Mouse (Mus musculus) spleen, adult 2 months (tissue): ENCODE data around the gene Eri3. TPM values are rescaled to one million over a fixed set of nuclear protein-coding genes. Genes with fewer than 3 reads are reported as not detected.

ENCODE experiments used
- DNase-seq, 2 experiments: peaks; one replicate each; pipeline versions ENCODE4 v3.0.0 to v3.0.0-alpha.2; 2012 to 2021; ENCODE audit warnings: low spot score in 2 of 2, low read depth in 1 of 2
- H3K27ac ChIP-seq: fragments of 200-500 bp; 2 replicates; pipeline ENCODE4 v1.5.1; 2012; ENCODE audit warnings: low read length, inconsistent platforms; ENCODE audit not compliant: insufficient read depth
- H3K27me3 ChIP-seq: fragments of 200-500 bp; 2 replicates; pipeline ENCODE4 v1.6.1; 2012; ENCODE audit warnings: mild to moderate bottlenecking, moderate library complexity, low read length, inconsistent platforms; ENCODE audit not compliant: control insufficient read depth, insufficient read depth
- H3K36me3 ChIP-seq: fragments of 200-500 bp; 2 replicates; pipeline ENCODE4 v1.6.1; 2012; ENCODE audit warnings: mild to moderate bottlenecking, low read length, inconsistent platforms; ENCODE audit not compliant: control insufficient read depth, insufficient read depth
- H3K4me1 ChIP-seq: fragments of 200-500 bp; 2 replicates; pipeline ENCODE4 v1.6.1; 2011; ENCODE audit warnings: inconsistent platforms; ENCODE audit not compliant: control insufficient read depth, insufficient read depth, insufficient read length
- H3K4me3 ChIP-seq: fragments of 200-500 bp; 2 replicates; pipeline ENCODE4 v1.5.1; 2011; ENCODE audit warnings: mild to moderate bottlenecking, inconsistent platforms; ENCODE audit not compliant: insufficient read depth, insufficient read length; ENCODE audit errors: extremely low read depth
- CTCF ChIP-seq: fragments of 200-500 bp; IDR thresholded peaks from 2 replicates; pipeline ENCODE4 v1.5.1; 2011; ENCODE audit warnings: mild to moderate bottlenecking, inconsistent platforms; ENCODE audit not compliant: insufficient read depth, insufficient read length, insufficient replicate concordance; ENCODE audit errors: extremely low read depth
- POLR2A ChIP-seq: fragments of 200-500 bp; IDR thresholded peaks from 2 replicates; pipeline ENCODE4 v1.6.1; 2011; ENCODE audit warnings: low read depth, low read length, inconsistent platforms
- WGBS: fragments of 180-500 bp; shearing (Covaris S2); methylation state at CpG from one replicate; pipeline ENCODE4 v1.1.7; 2018; 5-methylcytosine and 5-hydroxymethylcytosine counted together
- polyA plus RNA-seq: library from polyadenylated mRNA; depleted of rRNA; stranded (reverse); fragments of >200 nt; gene quantifications from 2 replicates; pipeline ENCODE4 v1.2.3, GENCODE M21; 2012

The Eri3 gene
- polyA plus RNA-seq, 1 experiment: 48.1 TPM

GRCm38 (mm10) chr4:117656961-117657360, 106.8 kb downstream of the Eri3 start:
- TF ChIP-seq POLR2A (no peak), CTCF (no peak)
- no peak overlapping the region for H3K27ac ChIP-seq
- H3K36me3 ChIP-seq: no peaks in the 10 kb centered on the region; the same call in 1 of the 2 replicates
- WGBS: 86% methylated on average over 6 of the region's 6 CpGs
- no peak overlapping the region for H3K4me3 ChIP-seq
- DNase-seq: no peak
- H3K27me3 ChIP-seq: no peaks in the 10 kb centered on the region
- no peaks in the 10 kb centered on the region for H3K4me1 ChIP-seq

GRCm38 (mm10) chr4:117657646-117658045, 107.5 kb downstream of the Eri3 start:
- TF ChIP-seq POLR2A (no peak), CTCF (no peak)
- no peaks in the 10 kb centered on the region for H3K27me3 ChIP-seq
- H3K36me3 ChIP-seq: no peaks in the 10 kb centered on the region; the same call in 1 of the 2 replicates
- no peak overlapping the region for H3K4me3 ChIP-seq
- 93% methylated on average over 4 of the region's 4 CpGs for WGBS
- H3K4me1 ChIP-seq: no peaks in the 10 kb centered on the region
- DNase-seq: no peak
- no peak overlapping the region for H3K27ac ChIP-seq

DNA sequence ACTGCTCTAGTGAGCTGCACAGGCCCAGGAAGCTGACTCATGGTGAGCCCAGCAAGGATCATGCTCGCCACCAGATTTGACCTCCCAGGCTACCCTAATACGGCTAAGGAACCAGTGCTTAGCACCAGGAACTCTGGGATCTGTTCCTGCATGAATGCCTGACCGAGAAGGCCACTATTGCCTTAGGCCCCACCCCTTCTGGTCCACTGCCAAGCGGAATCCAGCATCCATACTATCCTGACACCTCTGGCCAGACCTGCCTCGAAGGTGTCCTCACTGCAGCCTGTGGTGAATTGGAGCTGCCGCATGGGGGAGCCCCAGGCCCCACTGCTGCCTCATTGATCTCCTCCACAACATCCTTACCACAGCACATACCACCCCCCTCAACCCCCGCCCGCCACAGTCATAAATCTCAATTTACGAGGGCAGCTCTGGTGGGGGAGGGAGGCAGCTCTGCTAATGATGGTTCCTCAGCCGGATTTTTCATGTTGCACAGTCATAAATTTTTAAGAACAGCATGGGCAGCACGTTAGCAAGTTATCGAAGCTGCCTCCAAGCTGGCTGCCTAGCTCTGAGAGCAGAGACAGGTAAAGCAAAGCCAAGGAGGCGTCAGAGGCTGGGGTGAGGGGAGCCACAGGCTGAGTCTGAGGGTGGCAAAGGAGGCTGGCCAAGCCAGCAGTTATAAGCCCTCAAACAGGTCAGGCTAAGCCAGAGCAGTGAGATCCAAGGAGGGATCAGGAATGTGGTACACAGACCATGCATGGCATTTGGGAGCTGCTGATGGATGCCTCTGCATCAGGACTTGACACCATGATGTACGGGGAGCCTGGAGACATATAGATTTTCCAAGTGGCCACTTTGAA, 108.6 kb downstream of the Eri3 start:
- H3K27ac ChIP-seq: no peak overlapping the region
- no peak for TF ChIP-seq CTCF
- TF ChIP-seq POLR2A: no peak
- H3K4me3 ChIP-seq: no peak overlapping the region
- no peaks in the 10 kb centered on the region for H3K27me3 ChIP-seq
- DNase-seq: no peak
- no peaks in the 10 kb centered on the region for H3K4me1 ChIP-seq
- no peaks in the 10 kb centered on the region; the same call in 1 of the 2 replicates for H3K36me3 ChIP-seq
- WGBS: 66% methylated on average over 14 of the region's 14 CpGs

GRCm38 (mm10) chr4:117660001-117660400, 109.8 kb downstream of the Eri3 start:
- H3K36me3 ChIP-seq: no peaks in the 10 kb centered on the region; the same call in 1 of the 2 replicates
- H3K4me3 ChIP-seq: no peak overlapping the region
- H3K4me1 ChIP-seq: no peaks in the 10 kb centered on the region
- no peak overlapping the region for H3K27ac ChIP-seq
- DNase-seq: no peak
- TF ChIP-seq CTCF (no peak), POLR2A (no peak)
- H3K27me3 ChIP-seq: no peaks in the 10 kb centered on the region
- 97% methylated on average over 5 of the region's 5 CpGs for WGBS

DNA sequence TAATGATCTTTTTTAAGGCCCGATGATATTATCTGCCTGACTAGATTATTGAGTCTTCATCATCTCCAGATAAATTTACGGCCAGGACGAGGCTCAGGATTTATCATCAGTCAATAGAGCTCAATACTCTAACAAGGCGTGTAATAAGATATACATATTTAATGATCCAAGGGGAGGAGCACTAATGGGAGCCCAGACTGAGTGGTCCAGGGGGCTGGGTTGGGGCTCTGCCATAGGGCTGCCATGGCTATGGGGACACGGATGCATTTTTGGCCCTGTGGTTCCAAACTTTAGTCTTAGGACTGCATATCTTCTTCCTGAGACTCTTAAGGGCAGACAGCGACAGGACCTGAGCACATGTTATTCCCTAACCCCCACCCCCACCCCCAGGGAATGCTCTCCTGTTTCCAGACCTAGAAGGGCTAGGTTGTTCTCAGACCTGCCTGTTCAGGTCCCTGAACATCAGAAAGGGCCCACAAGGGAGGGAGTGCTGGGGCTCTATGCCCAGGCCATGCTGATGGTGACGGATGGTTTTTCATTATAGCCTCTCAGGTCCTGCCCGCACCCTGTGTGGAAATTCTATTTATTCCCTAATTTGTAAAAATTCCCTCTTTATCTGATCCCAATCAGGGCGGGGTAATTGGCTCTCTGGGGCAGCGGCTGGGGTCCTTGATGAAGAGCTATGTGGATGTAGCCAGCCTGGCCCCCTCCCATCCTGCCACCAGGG, 114.4 kb downstream of the Eri3 start:
- no peaks in the 10 kb centered on the region for H3K4me1 ChIP-seq

DNA sequence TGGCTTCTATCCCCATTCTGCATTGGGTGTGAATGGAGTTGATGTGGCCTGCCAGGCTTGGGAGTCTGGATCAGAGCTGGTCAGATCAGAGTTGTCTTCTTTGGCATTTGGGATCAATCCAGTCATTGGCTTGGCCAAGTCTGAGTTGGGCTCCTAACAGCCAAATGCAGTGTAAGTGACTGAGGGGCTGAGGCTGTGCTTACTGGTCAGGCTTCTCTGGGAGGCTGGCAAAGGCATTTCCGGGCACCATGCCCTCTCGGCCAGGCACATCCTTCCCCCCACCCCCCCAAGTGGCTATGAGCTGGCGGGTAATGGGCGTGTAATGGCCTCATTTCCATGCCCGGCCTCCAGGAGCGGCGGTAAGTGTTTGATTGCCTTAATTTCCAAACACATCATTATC, 115.4 kb downstream of the Eri3 start:
- no peak for DNase-seq
- WGBS: 94% methylated on average over 7 of the region's 7 CpGs
- Histone ChIP-seq H3K27ac (no peak overlapping the region), H3K36me3 (no peaks in the 10 kb centered on the region), H3K4me3 (no peak overlapping the region), H3K4me1 (no peaks in the 10 kb centered on the region), H3K27me3 (no peaks in the 10 kb centered on the region)
- TF ChIP-seq CTCF (no peak), POLR2A (no peak)

More for the DNA sequence above, 114.4 kb downstream of the Eri3 start:
- Histone ChIP-seq H3K4me3 (no peak overlapping the region), H3K27ac (no peak overlapping the region), H3K27me3 (no peaks in the 10 kb centered on the region), H3K36me3 (no peaks in the 10 kb centered on the region)
- TF ChIP-seq POLR2A (no peak), CTCF (no peak)
- WGBS: 92% methylated on average over 10 of the region's 10 CpGs
- DNase-seq: no peak

DNA sequence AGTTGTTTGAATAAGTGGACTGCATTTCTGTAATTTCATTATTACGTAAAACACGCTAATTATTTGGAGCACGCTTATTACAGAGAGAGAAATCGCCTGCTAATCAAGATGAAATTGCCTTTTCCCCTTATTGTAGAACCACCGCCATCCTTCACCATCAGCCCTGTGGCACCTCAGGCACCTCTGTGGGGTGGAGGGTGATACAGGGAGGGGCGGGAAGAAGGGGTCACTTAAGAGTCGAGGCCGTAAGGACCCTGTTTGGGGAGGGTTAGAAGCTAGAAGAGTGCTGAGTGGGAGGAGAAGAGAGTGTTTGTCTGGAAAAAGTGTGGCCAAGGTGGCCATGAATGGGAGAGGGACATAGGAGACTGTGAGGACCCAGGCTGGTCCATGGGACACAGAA, 115.9 kb downstream of the Eri3 start:
- TF ChIP-seq CTCF: no peak
- TF ChIP-seq POLR2A: no peak

More for the DNA sequence above, 115.9 kb downstream of the Eri3 start:
- H3K27me3 ChIP-seq: no peaks in the 10 kb centered on the region
- H3K27ac ChIP-seq: no peak overlapping the region
- WGBS: 91% methylated on average over 8 of the region's 8 CpGs
- no peak overlapping the region for H3K4me3 ChIP-seq
- no peaks in the 10 kb centered on the region for H3K4me1 ChIP-seq
- DNase-seq: no peak
- no peaks in the 10 kb centered on the region for H3K36me3 ChIP-seq
